Mouse (Mus musculus) C2C12 (cell line): ENCODE data around the gene Ctdnep1.

Experiments
- CTCF ChIP-seq: IDR thresholded peaks from one replicate; pipeline ENCODE4 v1.5.1; 2011; ENCODE audit not compliant: control insufficient read depth, insufficient read depth, insufficient read length
- USF1 ChIP-seq: IDR thresholded peaks from one replicate; pipeline ENCODE4 v1.6.1; 2011; ENCODE audit warnings: low read depth, mild to moderate bottlenecking, control low read depth, moderate library complexity

DNA sequence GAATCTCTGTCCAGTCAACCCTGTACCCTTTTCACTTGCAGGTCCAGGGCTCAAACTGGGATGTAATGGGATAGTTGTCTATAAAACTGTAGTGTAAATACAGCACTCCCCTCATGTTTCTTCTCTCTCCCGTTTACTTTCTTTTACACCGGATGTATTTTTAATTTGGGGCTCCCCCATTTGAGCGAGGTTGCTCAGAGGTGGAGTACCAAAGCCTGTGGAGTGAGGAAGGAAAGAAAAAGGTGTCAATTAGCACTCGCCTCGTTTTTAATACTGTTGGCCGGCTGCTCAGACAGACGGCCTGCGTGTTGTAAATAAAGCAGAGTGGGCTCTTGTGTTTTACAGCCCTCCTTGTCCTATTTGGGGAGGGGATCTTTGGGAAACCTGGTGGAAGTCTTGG is 18.7 kb downstream of the Ctdnep1 start:
- TF ChIP-seq CTCF (no peak), USF1 (no peak)
